Mouse (Mus musculus): ENCODE data around the gene Slitrk1. TPM values are rescaled to one million over a fixed set of nuclear protein-coding genes. Genes with fewer than 3 reads are reported as not detected.

The Slitrk1 gene
- polyA plus RNA-seq, 1 experiment from 2014 or later, result 1.0 TPM

DNA sequence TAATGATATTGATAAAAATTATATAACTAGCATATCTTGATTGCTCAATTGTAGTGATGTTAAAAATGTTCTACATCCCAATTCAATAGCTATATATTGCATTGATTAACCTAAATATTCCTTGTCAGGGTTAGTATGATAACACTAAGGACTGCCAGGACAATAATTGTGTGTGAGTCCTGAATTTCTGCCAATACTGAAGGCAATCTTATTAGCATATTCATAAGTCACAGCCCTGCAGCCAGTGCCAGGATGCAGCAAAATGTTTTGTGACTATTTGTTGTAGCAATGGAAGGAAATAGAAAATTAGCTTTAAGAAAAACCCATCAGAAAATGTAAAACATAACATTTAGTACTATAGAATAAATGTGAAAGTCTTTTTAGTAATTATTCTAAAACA lies 49.3 kb downstream of the Slitrk1 start:
- no peak overlapping the region for H3K4me3 ChIP-seq (replicated peaks; ENCODE audit: low read depth, low read length)
- ATAC-seq (replicated peaks; ENCODE audit: low FRiP score, low read depth), result no peak
- no peaks in the 10 kb centered on the region for H3K4me1 ChIP-seq (replicated peaks; ENCODE audit: insufficient read depth, low read length)
- H3K27ac ChIP-seq, result no peak overlapping the region
- no peak for DNase-seq (ENCODE audit: low spot score)
- H3K27me3 ChIP-seq (ENCODE audit: insufficient read depth, low read length), result no peaks in the 10 kb centered on the region
- H3K9ac ChIP-seq (ENCODE audit: low read depth, low read length), result no peak overlapping the region
- no peaks in the 10 kb centered on the region for H3K9me3 ChIP-seq (replicated peaks; ENCODE audit: low read length)
- no peak for TF ChIP-seq CTCF (IDR thresholded peaks at IDR 0.05; ENCODE audit: low read depth)
- no peaks in the 10 kb centered on the region for H3K36me3 ChIP-seq (ENCODE audit: insufficient read depth, low read length)
- no peak overlapping the region for H3K4me2 ChIP-seq (ENCODE audit: low read length)

DNA sequence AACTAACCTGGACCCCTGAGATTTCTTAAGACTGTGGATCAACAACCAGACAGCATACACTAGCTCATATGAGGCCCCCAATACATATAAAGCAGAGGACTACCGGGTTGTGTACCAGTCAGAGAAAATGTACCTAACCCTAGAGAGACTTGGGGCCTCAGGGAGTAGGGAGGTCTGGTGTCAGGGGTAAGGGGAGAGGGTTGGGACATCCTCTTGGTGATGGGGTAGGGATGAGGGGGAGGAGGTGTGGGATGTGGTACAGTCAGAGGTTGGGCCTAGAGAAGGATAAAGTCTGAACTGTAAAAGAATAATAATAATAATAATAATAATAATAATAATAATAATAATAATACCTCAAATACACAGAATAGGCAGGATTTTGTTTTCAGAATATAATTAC lies 54.6 kb downstream of the Slitrk1 start:
- TF ChIP-seq CTCF (IDR thresholded peaks at IDR 0.05; ENCODE audit: low read depth), result no peak
- DNase-seq (ENCODE audit: low spot score) (no peak), ATAC-seq (replicated peaks; ENCODE audit: low FRiP score, low read depth) (no peak)
- H3K9ac ChIP-seq (ENCODE audit: low read depth, low read length), result no peak overlapping the region
- H3K4me2 ChIP-seq (ENCODE audit: low read length), result no peak overlapping the region
- no peaks in the 10 kb centered on the region for H3K36me3 ChIP-seq (ENCODE audit: insufficient read depth, low read length)
- H3K4me3 ChIP-seq (replicated peaks; ENCODE audit: low read depth, low read length), result no peak overlapping the region
- WGBS, result 87% methylated on average over 1 of the region's 1 CpGs
- no peaks in the 10 kb centered on the region for H3K4me1 ChIP-seq (replicated peaks; ENCODE audit: insufficient read depth, low read length)
- no peaks in the 10 kb centered on the region for H3K27me3 ChIP-seq (ENCODE audit: insufficient read depth, low read length)
- no peaks in the 10 kb centered on the region for H3K9me3 ChIP-seq (replicated peaks; ENCODE audit: low read length)
- no peak overlapping the region for H3K27ac ChIP-seq

Data from kidney, postnatal 0 days (tissue).